Mouse (Mus musculus) kidney, embryonic 15.5 days (tissue): ENCODE measurements around the gene Gpatch2l. TPM values are rescaled to one million over a fixed set of nuclear protein-coding genes. Genes with fewer than 3 reads are reported as not detected.
A peak's percentile ranks its signal among the peaks of the same experiment; 100 is the strongest.

Experiments
- ATAC-seq: fragments of 200-750 bp; cut with Nextera tagmentation; replicated peaks from 2 replicates; pipeline ENCODE4 v1.8.0; 2017; ENCODE audit warnings: moderate TSS enrichment; ENCODE audit not compliant: low FRiP score
- H3K27ac ChIP-seq: fragments of 300-500 bp; sonication (generic); 2 replicates; pipeline ENCODE4 v1.5.1; 2015; ENCODE audit warnings: mild to moderate bottlenecking, inconsistent platforms
- H3K27me3 ChIP-seq: fragments of 300-500 bp; sonication (generic); 2 replicates; pipeline ENCODE4 v1.6.1; 2015; ENCODE audit warnings: inconsistent platforms
- H3K36me3 ChIP-seq: fragments of 300-500 bp; sonication (generic); 2 replicates; pipeline ENCODE4 v1.6.1; 2015; ENCODE audit warnings: inconsistent platforms
- H3K4me1 ChIP-seq: fragments of 300-500 bp; sonication (generic); 2 replicates; pipeline ENCODE4 v1.6.1; 2015; ENCODE audit warnings: inconsistent platforms
- H3K4me2 ChIP-seq: fragments of 300-500 bp; sonication (generic); 2 replicates; pipeline ENCODE4 v1.6.1; 2015; ENCODE audit warnings: moderate library complexity, mild to moderate bottlenecking, inconsistent platforms
- H3K4me3 ChIP-seq: fragments of 300-500 bp; sonication (generic); replicated peaks from 2 replicates; pipeline ENCODE4 v1.5.1; 2015; ENCODE audit warnings: mild to moderate bottlenecking, inconsistent platforms
- H3K9ac ChIP-seq: fragments of 300-500 bp; sonication (generic); 2 replicates; pipeline ENCODE4 v1.6.1; 2015; ENCODE audit warnings: mild to moderate bottlenecking, inconsistent platforms
- H3K9me3 ChIP-seq: fragments of 300-500 bp; sonication (generic); replicated peaks from 2 replicates; pipeline ENCODE4 v1.6.1; 2016; ENCODE audit warnings: inconsistent platforms
- WGBS: fragments of 180-500 bp; shearing (Covaris S2); methylation state at CpG from one replicate; pipeline ENCODE4 v1.1.7; 2015; ENCODE audit warnings: mixed read lengths; 5-methylcytosine and 5-hydroxymethylcytosine counted together
- polyA plus RNA-seq: library from polyadenylated mRNA; unstranded; fragments of >200 nt; fragmentation: Nextera tagmentation; extraction: Ambion mirVana; gene quantifications from 2 replicates; pipeline ENCODE4 v1.2.1, GENCODE M21; 2015

The Gpatch2l gene
- polyA plus RNA-seq, 1 experiment from 2014 or later: 14.6 TPM

DNA sequence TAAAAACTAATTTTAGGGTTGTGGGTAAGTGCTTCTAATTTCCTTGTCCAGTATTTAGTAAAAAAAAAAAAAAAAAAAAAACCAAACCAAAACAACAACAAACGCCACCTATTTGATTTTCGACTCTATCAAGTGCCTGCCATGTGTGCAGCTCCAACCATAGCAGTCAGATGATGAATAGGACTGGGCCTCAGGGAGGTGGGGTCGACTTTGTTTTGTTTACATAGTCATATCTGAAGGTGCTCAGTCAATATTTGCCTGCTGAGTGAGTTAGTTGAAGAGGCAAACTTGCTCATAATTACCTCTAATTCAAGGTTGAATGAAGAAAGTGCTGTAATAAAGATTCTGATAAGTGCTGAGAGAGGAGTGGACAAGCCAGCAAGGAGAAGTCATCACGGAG is 7.4 kb upstream of the Gpatch2l start:
- H3K9me3 ChIP-seq: no peaks in the 10 kb centered on the region

GRCm38 (mm10) chr12:86238736-86239135 is 2.9 kb upstream of the Gpatch2l start:
- 83% methylated on average over 2 of the region's 2 CpGs for WGBS
- Histone ChIP-seq H3K4me1 (peaks cover 12% of the 10 kb centered on the region), H3K4me2 (no peak overlapping the region), H3K4me3 (no peak overlapping the region), H3K9ac (no peak overlapping the region), H3K9me3 (no peaks in the 10 kb centered on the region), H3K27ac (no peak overlapping the region), H3K27me3 (no peaks in the 10 kb centered on the region), H3K36me3 (peaks cover under 1% of the 10 kb centered on the region; the same call in 1 of the 2 replicates)
- no peak for ATAC-seq

More for the DNA sequence above, 7.4 kb upstream of the Gpatch2l start:
- H3K9ac ChIP-seq: no peak overlapping the region
- no peak for ATAC-seq
- H3K27ac ChIP-seq: no peak overlapping the region
- no peak overlapping the region for H3K4me3 ChIP-seq
- no peaks in the 10 kb centered on the region for H3K36me3 ChIP-seq
- H3K27me3 ChIP-seq: no peaks in the 10 kb centered on the region
- no peak overlapping the region for H3K4me2 ChIP-seq
- 61% methylated on average over 4 of the region's 4 CpGs for WGBS
- H3K4me1 ChIP-seq: no peaks in the 10 kb centered on the region

- Histone ChIP-seq H3K36me3 (peaks cover 23% of the 10 kb centered on the region), H3K27me3 (no peaks in the 10 kb centered on the region)
- WGBS: 13% methylated on average over 7 of the region's 7 CpGs
Measured at GRCm38 (mm10) chr12:86242563-86242962, 905 bp downstream of the Gpatch2l start.

GRCm38 (mm10) chr12:86243936-86244335 is 2.3 kb downstream of the Gpatch2l start:
- Histone ChIP-seq H3K4me2 (no peak overlapping the region), H3K27ac (no peak overlapping the region), H3K27me3 (no peaks in the 10 kb centered on the region), H3K4me3 (no peak overlapping the region), H3K9ac (no peak overlapping the region), H3K36me3 (peaks cover 29% of the 10 kb centered on the region), H3K4me1 (peaks cover 15% of the 10 kb centered on the region), H3K9me3 (no peaks in the 10 kb centered on the region)
- WGBS: 94% methylated on average over 17 of the region's 17 CpGs
- ATAC-seq: no peak

More at GRCm38 (mm10) chr12:86242563-86242962, 905 bp downstream of the Gpatch2l start:
- Histone ChIP-seq H3K4me3 (peak overlapping the region; percentile 84), H3K4me2 (peak overlapping the region; percentile 85), H3K27ac (0 out of 2 replicates have a peak overlapping the region, but pooled peaks have one; percentile 68), H3K9ac (peak overlapping the region; percentile 85), H3K4me1 (peaks cover 15% of the 10 kb centered on the region), H3K9me3 (no peaks in the 10 kb centered on the region)
- no peak for ATAC-seq

DNA sequence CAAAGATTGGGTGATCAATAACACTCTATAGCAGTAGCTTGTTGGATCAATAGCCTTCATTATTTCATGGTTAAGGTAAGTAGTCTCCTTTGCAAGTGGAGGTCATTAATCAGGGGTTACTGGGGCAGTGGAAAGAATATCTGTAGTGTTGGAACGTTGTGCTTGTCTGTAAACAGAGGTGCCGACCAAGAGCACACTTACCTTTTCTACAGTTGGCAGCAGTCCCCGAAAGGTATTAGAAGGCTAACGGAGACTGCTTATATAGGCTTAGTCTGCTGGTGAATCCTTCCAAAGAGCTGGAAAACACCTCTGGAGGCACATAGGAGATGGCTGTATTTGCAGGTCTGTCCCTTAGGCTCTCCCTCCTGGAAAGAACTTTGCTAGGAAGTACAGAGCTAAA is 8.5 kb downstream of the Gpatch2l start:
- 86% methylated on average over 4 of the region's 4 CpGs for WGBS
- Histone ChIP-seq H3K36me3 (peaks cover 20% of the 10 kb centered on the region), H3K4me3 (no peak overlapping the region), H3K4me1 (no peaks in the 10 kb centered on the region), H3K9ac (no peak overlapping the region), H3K4me2 (no peak overlapping the region), H3K27me3 (no peaks in the 10 kb centered on the region), H3K9me3 (no peaks in the 10 kb centered on the region), H3K27ac (no peak overlapping the region)
- ATAC-seq: no peak

- H3K9me3 ChIP-seq: no peaks in the 10 kb centered on the region
- H3K4me3 ChIP-seq: no peak overlapping the region
- H3K4me1 ChIP-seq: no peaks in the 10 kb centered on the region
- WGBS: 79% methylated on average over 7 of the region's 7 CpGs
- peaks cover 29% of the 10 kb centered on the region for H3K36me3 ChIP-seq
- no peak overlapping the region for H3K9ac ChIP-seq
- H3K27me3 ChIP-seq: no peaks in the 10 kb centered on the region
- H3K4me2 ChIP-seq: no peak overlapping the region
- H3K27ac ChIP-seq: no peak overlapping the region
- ATAC-seq: no peak
Measured at GRCm38 (mm10) chr12:86254910-86255309, 13.3 kb downstream of the Gpatch2l start.

DNA sequence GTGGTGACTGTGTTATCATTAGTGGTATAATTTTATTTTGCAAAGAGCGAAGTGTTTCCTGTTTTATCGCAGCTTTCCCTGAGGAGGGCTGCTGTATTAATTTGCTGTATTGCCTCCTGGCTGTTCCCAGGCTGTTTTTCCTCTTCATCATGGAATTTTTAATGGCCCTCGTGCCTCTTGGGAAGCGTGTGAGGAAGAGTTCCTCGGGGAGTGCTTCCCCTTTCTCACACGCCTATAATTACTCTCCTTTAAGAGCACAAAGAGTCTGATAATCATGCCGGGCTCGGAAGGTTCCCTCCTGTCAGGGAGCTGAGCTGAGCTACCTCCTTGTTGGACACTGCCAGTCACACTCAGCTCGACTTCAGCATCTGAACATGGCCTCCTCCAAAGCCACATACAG is 30.0 kb downstream of the Gpatch2l start:
- no peak for ATAC-seq
- no peak overlapping the region for H3K9ac ChIP-seq
- WGBS: 51% methylated on average over 9 of the region's 9 CpGs
- H3K4me2 ChIP-seq: no peak overlapping the region
- H3K27ac ChIP-seq: no peak overlapping the region
- no peaks in the 10 kb centered on the region for H3K27me3 ChIP-seq
- H3K9me3 ChIP-seq: no peaks in the 10 kb centered on the region
- peaks cover 72% of the 10 kb centered on the region for H3K36me3 ChIP-seq
- H3K4me1 ChIP-seq: no peaks in the 10 kb centered on the region
- no peak overlapping the region for H3K4me3 ChIP-seq

GRCm38 (mm10) chr12:86274246-86274645 is 32.6 kb downstream of the Gpatch2l start:
- Histone ChIP-seq H3K4me2 (no peak overlapping the region), H3K36me3 (peaks cover 60% of the 10 kb centered on the region), H3K27ac (no peak overlapping the region), H3K9me3 (no peaks in the 10 kb centered on the region), H3K9ac (no peak overlapping the region), H3K4me3 (no peak overlapping the region), H3K27me3 (no peaks in the 10 kb centered on the region), H3K4me1 (no peaks in the 10 kb centered on the region)
- 61% methylated on average over 2 of the region's 2 CpGs for WGBS
- ATAC-seq: no peak

GRCm38 (mm10) chr12:86275731-86276130 is 34.1 kb downstream of the Gpatch2l start:
- Histone ChIP-seq H3K4me3 (no peak overlapping the region), H3K27ac (no peak overlapping the region), H3K27me3 (no peaks in the 10 kb centered on the region), H3K36me3 (peaks cover 46% of the 10 kb centered on the region), H3K9ac (no peak overlapping the region), H3K9me3 (no peaks in the 10 kb centered on the region), H3K4me2 (no peak overlapping the region), H3K4me1 (no peaks in the 10 kb centered on the region)
- no peak for ATAC-seq
- 82% methylated on average over 3 of the region's 3 CpGs for WGBS

- H3K9ac ChIP-seq: no peak overlapping the region
- no peaks in the 10 kb centered on the region for H3K9me3 ChIP-seq
- H3K27me3 ChIP-seq: no peaks in the 10 kb centered on the region
- H3K27ac ChIP-seq: no peak overlapping the region
- 78% methylated on average over 2 of the region's 2 CpGs for WGBS
- H3K4me3 ChIP-seq: no peak overlapping the region
- no peaks in the 10 kb centered on the region for H3K4me1 ChIP-seq
- H3K4me2 ChIP-seq: no peak overlapping the region
- ATAC-seq: no peak
- peaks cover 39% of the 10 kb centered on the region for H3K36me3 ChIP-seq
Measured at GRCm38 (mm10) chr12:86276463-86276862, 34.8 kb downstream of the Gpatch2l start.

- Histone ChIP-seq H3K27ac (no peak overlapping the region), H3K4me3 (no peak overlapping the region), H3K4me1 (no peaks in the 10 kb centered on the region), H3K36me3 (peaks cover 35% of the 10 kb centered on the region), H3K9ac (no peak overlapping the region), H3K9me3 (no peaks in the 10 kb centered on the region), H3K4me2 (no peak overlapping the region), H3K27me3 (no peaks in the 10 kb centered on the region)
- 87% methylated on average over 5 of the region's 5 CpGs for WGBS
- no peak for ATAC-seq
Measured at GRCm38 (mm10) chr12:86276895-86277294, 35.2 kb downstream of the Gpatch2l start.

DNA sequence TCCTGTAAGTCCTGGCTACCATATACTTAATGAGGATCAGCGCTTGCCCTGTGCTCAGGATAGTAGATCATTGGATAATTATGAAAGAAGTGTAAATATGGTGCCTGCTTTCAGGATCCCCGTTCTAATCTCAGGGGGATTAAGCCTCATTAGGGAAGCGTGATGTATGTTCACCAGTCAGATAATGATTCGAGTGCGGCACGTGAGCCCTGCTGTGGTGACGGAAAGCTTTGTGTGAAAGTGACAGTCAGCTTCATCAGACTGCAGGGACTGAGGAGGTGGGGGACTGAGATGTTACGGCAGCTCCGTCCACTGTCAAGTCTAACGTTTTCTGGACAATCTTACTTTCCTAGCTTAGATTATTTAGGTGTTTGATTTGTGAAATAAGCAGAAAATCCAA is 38.3 kb downstream of the Gpatch2l start:
- 84% methylated on average over 10 of the region's 10 CpGs for WGBS
- H3K27ac ChIP-seq: no peak overlapping the region
- H3K4me3 ChIP-seq: no peak overlapping the region
- peaks cover 48% of the 10 kb centered on the region for H3K36me3 ChIP-seq
- H3K9me3 ChIP-seq: no peaks in the 10 kb centered on the region
- no peaks in the 10 kb centered on the region for H3K27me3 ChIP-seq
- no peak overlapping the region for H3K4me2 ChIP-seq
- no peak for ATAC-seq
- no peaks in the 10 kb centered on the region for H3K4me1 ChIP-seq
- no peak overlapping the region for H3K9ac ChIP-seq

- Histone ChIP-seq H3K4me2 (no peak overlapping the region), H3K36me3 (peaks cover 60% of the 10 kb centered on the region), H3K27ac (no peak overlapping the region), H3K9me3 (no peaks in the 10 kb centered on the region), H3K9ac (no peak overlapping the region), H3K4me1 (no peaks in the 10 kb centered on the region), H3K4me3 (no peak overlapping the region), H3K27me3 (no peaks in the 10 kb centered on the region)
- ATAC-seq: no peak
- WGBS: 100% methylated on average over 2 of the region's 2 CpGs
Measured at GRCm38 (mm10) chr12:86285704-86286103, 44.0 kb downstream of the Gpatch2l start.
